Mouse (Mus musculus) granulocyte monocyte progenitor cell, adult 5-6 weeks (primary cell): Measurements from ENCODE around the gene Olfr1328. TPM values are rescaled to one million over a fixed set of nuclear protein-coding genes. Genes with fewer than 3 reads are reported as not detected.
"Not testable (repeated sequence)": the region's sequence is repeated elsewhere in the genome, so short reads cannot be mapped to it uniquely, and the experiment has no call there.

ENCODE experiments used
- ATAC-seq: replicated peaks from 2 replicates; pipeline ENCODE4 v1.8.0; 2016; ENCODE audit warnings: mild to moderate bottlenecking, moderate TSS enrichment, inconsistent platforms; ENCODE audit not compliant: poor library complexity, severe bottlenecking
- total RNA-seq, 2 experiments: library from RNA; stranded (forward) in 1 of 2; stranded (reverse) in 1 of 2; fragments of 200-712, 200-1000 nt in 1 of 2; fragments of >200 nt in 1 of 2; fragmentation: Nextera tagmentation in 1 of 2; gene quantifications; 2 replicates each; pipeline ENCODE4 v1.2.3; 2014 to 2017

Olfr1328 gene
- total RNA-seq (2014; fragmentation: Nextera tagmentation) (not detected in 2 replicates), total RNA-seq (2017) (not detected in 2 replicates)

GRCm38 (mm10) chr4:118938512-118938911 is at the start of gene Olfr1328:
Olfr1328 (minus strand) TSS chr4:118938612.
- ATAC-seq: no peak

DNA sequence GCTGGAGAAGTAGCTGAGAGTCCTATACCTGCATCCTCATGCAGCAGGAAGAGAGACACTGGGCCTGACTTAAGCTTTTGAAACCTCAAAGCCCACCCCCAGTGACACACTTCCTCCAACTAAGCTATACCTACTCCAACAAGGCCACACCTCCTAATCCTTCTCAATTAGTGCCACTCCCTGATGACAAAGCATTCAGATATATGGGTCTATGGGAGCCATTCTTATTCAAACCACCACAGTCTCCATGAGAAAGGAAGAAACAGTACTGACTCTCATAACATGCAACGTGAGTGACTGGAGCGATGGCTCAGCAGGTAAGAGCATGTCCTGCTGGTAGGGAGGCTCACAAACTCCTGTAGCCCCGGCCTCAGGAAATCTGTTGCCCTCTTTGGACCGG is 46.9 kb upstream of the Olfr1328 start:
- no peak for ATAC-seq

- no peak for ATAC-seq
Measured at GRCm38 (mm10) chr4:118973281-118973680, 34.9 kb upstream of the Olfr1328 start.

- no peak for ATAC-seq
Measured at GRCm38 (mm10) chr4:118967711-118968110, 29.3 kb upstream of the Olfr1328 start.

DNA sequence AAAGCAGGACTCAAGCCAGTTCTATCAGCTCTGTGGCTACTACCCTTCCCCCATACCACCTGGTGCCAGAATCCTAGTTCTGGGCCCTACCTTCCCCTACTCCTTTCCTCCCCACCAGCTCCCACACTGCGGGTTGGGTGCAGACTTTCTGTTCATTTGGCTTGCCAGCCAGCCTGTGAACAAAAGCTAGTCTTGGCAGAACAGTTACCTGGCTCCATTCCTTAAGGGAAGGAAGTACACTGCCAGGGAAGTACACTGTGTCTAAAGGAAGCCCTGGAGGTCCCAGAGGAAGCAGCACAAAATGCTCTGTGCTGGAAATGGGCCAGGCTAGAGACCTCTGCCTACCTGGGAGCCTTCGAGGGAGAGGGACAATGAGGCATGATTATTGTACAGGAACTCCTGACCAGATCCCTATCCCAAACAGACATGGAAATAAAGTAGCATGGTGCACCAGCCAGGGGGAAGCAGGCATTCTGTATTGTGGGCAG is 22.8 kb upstream of the Olfr1328 start, which contains the start of gene Lao1:
Gene Lao1, plus strand, starts transcription at position 438 of the 488 bp plus-strand sequence.
- no peak for ATAC-seq

- no peak for ATAC-seq
Measured at GRCm38 (mm10) chr4:118958812-118959211, 20.4 kb upstream of the Olfr1328 start.

- ATAC-seq: not testable (repeated sequence)
Measured at GRCm38 (mm10) chr4:118931326-118931725, 7.1 kb downstream of the Olfr1328 start.

DNA sequence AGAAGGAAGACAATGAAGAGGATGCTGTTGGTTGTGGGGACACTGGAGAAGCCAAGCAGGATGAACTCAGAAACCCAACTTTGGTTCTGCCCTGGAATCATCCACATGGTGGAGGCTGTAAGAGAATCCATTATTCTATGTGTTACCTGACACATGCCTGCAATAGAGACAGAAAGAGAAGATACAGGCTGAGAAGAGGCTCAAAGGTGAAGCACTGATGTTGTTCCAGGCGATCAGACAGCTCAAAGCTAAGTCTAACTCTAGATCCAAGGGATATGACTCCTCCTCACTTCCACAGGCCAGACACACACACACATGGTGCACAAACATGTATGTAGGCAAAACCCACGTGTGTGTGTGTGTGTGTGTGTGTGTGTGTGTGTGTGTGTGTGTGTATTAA is 21.0 kb downstream of the Olfr1328 start, which contains the start of gene Olfr1329:
Gene Olfr1329, minus strand, starts transcription at position 101 of the 400 bp plus-strand sequence.
- ATAC-seq: not testable (repeated sequence)

DNA sequence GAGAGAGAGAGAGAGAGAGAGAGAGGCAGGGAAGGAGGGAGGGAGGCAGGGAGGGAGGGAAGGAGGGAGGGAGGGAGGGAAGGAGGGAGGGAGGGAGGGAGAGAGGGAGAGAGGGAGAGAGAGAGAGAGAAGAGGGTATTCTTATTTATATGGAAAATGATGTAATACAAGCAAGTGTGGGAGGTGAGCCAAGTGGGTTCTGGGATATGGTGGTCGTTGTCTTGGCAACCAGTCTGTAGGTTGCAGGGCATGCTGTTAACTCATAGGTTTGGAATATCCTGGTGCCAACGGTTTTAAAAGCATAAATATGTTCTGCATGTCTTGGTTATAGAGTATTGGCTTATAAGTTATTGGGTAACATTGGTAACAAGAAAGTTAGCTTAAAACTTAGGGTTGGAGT is 36.4 kb downstream of the Olfr1328 start:
- no peak for ATAC-seq

- ATAC-seq: no peak
Measured at GRCm38 (mm10) chr4:118888297-118888696, 50.1 kb downstream of the Olfr1328 start, which contains the start of gene Olfr1330. Olfr1330 (plus strand) TSS chr4:118888597.

Other genes with a start within 250 kb of the Olfr1328 start
- not detected in 2 replicates for gene Olfr1342, start 245.9 kb downstream of the Olfr1328 start, total RNA-seq (2014; fragmentation: Nextera tagmentation)
- not detected in 2 replicates for gene Olfr1342, start 245.9 kb downstream of the Olfr1328 start, total RNA-seq (2017)
- not detected in 2 replicates for gene Olfr1341, start 235.1 kb downstream of the Olfr1328 start, total RNA-seq (2014; fragmentation: Nextera tagmentation)
- gene Olfr1341, start 235.1 kb downstream of the Olfr1328 start, total RNA-seq (2017): not detected in 2 replicates
- gene Olfr1340, start 218.5 kb downstream of the Olfr1328 start, total RNA-seq (2014; fragmentation: Nextera tagmentation): not detected in 2 replicates
- gene Olfr1340, start 218.5 kb downstream of the Olfr1328 start, total RNA-seq (2017): not detected in 2 replicates
- gene Olfr1339, start 206.4 kb downstream of the Olfr1328 start, total RNA-seq (2014; fragmentation: Nextera tagmentation): not detected in 2 replicates
- gene Olfr1339, start 206.4 kb downstream of the Olfr1328 start, total RNA-seq (2017): not detected in 2 replicates
- gene Olfr1338, start 179.9 kb downstream of the Olfr1328 start, total RNA-seq (2014; fragmentation: Nextera tagmentation): not detected in 2 replicates
- not detected in 2 replicates for gene Olfr1338, start 179.9 kb downstream of the Olfr1328 start, total RNA-seq (2017)
- not detected in 2 replicates for gene Olfr1337, start 156.0 kb downstream of the Olfr1328 start, total RNA-seq (2014; fragmentation: Nextera tagmentation)
- not detected in 2 replicates for gene Olfr1337, start 156.0 kb downstream of the Olfr1328 start, total RNA-seq (2017)
- not detected in 2 replicates for gene Olfr1335, start 128.7 kb downstream of the Olfr1328 start, total RNA-seq (2014; fragmentation: Nextera tagmentation)
- not detected in 2 replicates for gene Olfr1335, start 128.7 kb downstream of the Olfr1328 start, total RNA-seq (2017)
- not detected in 2 replicates for gene Olfr1333, start 102.3 kb downstream of the Olfr1328 start, total RNA-seq (2014; fragmentation: Nextera tagmentation)
- not detected in 2 replicates for gene Olfr1333, start 102.3 kb downstream of the Olfr1328 start, total RNA-seq (2017)
- gene Olfr1331, start 74.0 kb downstream of the Olfr1328 start, total RNA-seq (2014; fragmentation: Nextera tagmentation): not detected in 2 replicates
- not detected in 2 replicates for gene Olfr1331, start 74.0 kb downstream of the Olfr1328 start, total RNA-seq (2017)
- gene Olfr1330, start 50.0 kb downstream of the Olfr1328 start, total RNA-seq (2014; fragmentation: Nextera tagmentation): not detected in 2 replicates
- not detected in 2 replicates for gene Olfr1330, start 50.0 kb downstream of the Olfr1328 start, total RNA-seq (2017)
- not detected in 2 replicates for gene Olfr1329, start 21.1 kb downstream of the Olfr1328 start, total RNA-seq (2014; fragmentation: Nextera tagmentation)
- not detected in 2 replicates for gene Olfr1329, start 21.1 kb downstream of the Olfr1328 start, total RNA-seq (2017)
- not detected in 2 replicates for gene Lao1, start 23.0 kb upstream of the Olfr1328 start, total RNA-seq (2014; fragmentation: Nextera tagmentation)
- gene Lao1, start 23.0 kb upstream of the Olfr1328 start, total RNA-seq (2017): not detected in 2 replicates
- gene Slc2a1, start 170.1 kb upstream of the Olfr1328 start, total RNA-seq (2014; fragmentation: Nextera tagmentation): 9.0 and 10.2 TPM in 2 replicates
- 6.5 and 12.4 TPM in 2 replicates for gene Slc2a1, start 170.1 kb upstream of the Olfr1328 start, total RNA-seq (2017)
- 1.3 and 2.4 TPM in 2 replicates for gene Zfp691, start 235.6 kb upstream of the Olfr1328 start, total RNA-seq (2014; fragmentation: Nextera tagmentation)
- 2.4 and 4.5 TPM in 2 replicates for gene Zfp691, start 235.6 kb upstream of the Olfr1328 start, total RNA-seq (2017)